Mouse (Mus musculus) small intestine, adult 2 months (tissue): ENCODE results near the gene Hoxa9. TPM values are rescaled to one million over a fixed set of nuclear protein-coding genes. Genes with fewer than 3 reads are reported as not detected.

Source experiments
- H3K27ac ChIP-seq: fragments of 200-500 bp; 2 replicates; pipeline ENCODE4 v1.5.1; 2012; ENCODE audit warnings: low read depth, low read length, control low read depth, inconsistent platforms; ENCODE audit not compliant: insufficient read depth
- H3K27me3 ChIP-seq: fragments of 200-500 bp; 2 replicates; pipeline ENCODE4 v1.6.1; 2012; ENCODE audit warnings: mild to moderate bottlenecking, moderate library complexity, low read length, inconsistent platforms; ENCODE audit not compliant: control insufficient read depth, insufficient read depth
- H3K36me3 ChIP-seq: fragments of 200-500 bp; 2 replicates; pipeline ENCODE4 v1.6.1; 2012; ENCODE audit warnings: mild to moderate bottlenecking, low read length, control low read depth, inconsistent platforms; ENCODE audit not compliant: control insufficient read depth, insufficient read depth
- H3K4me1 ChIP-seq: fragments of 200-500 bp; 2 replicates; pipeline ENCODE4 v1.6.1; 2012; ENCODE audit warnings: low read length, inconsistent platforms, mixed read lengths; ENCODE audit not compliant: control insufficient read depth, insufficient read depth, insufficient read length
- H3K4me3 ChIP-seq: fragments of 200-500 bp; 2 replicates; pipeline ENCODE4 v1.5.1; 2012; ENCODE audit warnings: low read depth, mild to moderate bottlenecking, control low read depth, inconsistent platforms, low read length, moderate library complexity
- CTCF ChIP-seq: fragments of 200-500 bp; IDR thresholded peaks from 2 replicates; pipeline ENCODE4 v1.5.1; 2012; ENCODE audit warnings: low read depth, mild to moderate bottlenecking, control low read depth, inconsistent platforms, low read length, moderate library complexity, mixed read lengths; ENCODE audit not compliant: insufficient replicate concordance, insufficient read length; ENCODE audit errors: extremely low read depth
- POLR2A ChIP-seq: fragments of 200-500 bp; IDR thresholded peaks from 2 replicates; pipeline ENCODE4 v1.6.1; 2012; ENCODE audit warnings: low read depth, mild to moderate bottlenecking, control low read depth, inconsistent platforms, low read length, moderate library complexity
- WGBS: fragments of 180-500 bp; shearing (Covaris S2); methylation state at CpG from one replicate; pipeline ENCODE4 v1.1.7; 2018; 5-methylcytosine and 5-hydroxymethylcytosine counted together
- polyA plus RNA-seq: library from polyadenylated mRNA; depleted of rRNA; stranded (reverse); fragments of >200 nt; gene quantifications from 2 replicates; pipeline ENCODE4 v1.2.3, GENCODE M21; 2012

The Hoxa9 gene
- polyA plus RNA-seq, 1 experiment: not detected

- peaks cover 88% of the 10 kb centered on the region for H3K27me3 ChIP-seq
- peaks cover 16% of the 10 kb centered on the region for H3K4me1 ChIP-seq
- peak overlapping the region; percentile 56 for H3K4me3 ChIP-seq
- 2% methylated on average over 25 of the region's 25 CpGs for WGBS
- H3K36me3 ChIP-seq: no peaks in the 10 kb centered on the region
- no peak overlapping the region for H3K27ac ChIP-seq
- TF ChIP-seq POLR2A (peak; percentile 44), CTCF (no peak)
Observed at GRCm38 (mm10) chr6:52217459-52217768, 13.5 kb downstream of the Hoxa9 start.

- H3K4me3 ChIP-seq: peak overlapping the region; percentile 56
- peaks cover 16% of the 10 kb centered on the region for H3K4me1 ChIP-seq
- H3K36me3 ChIP-seq: no peaks in the 10 kb centered on the region
- WGBS: 3% methylated on average over 60 of the region's 60 CpGs
- TF ChIP-seq CTCF (no peak), POLR2A (no peak)
- H3K27me3 ChIP-seq: peaks cover 88% of the 10 kb centered on the region
- H3K27ac ChIP-seq: no peak overlapping the region
Observed at GRCm38 (mm10) chr6:52216691-52217458, 14.0 kb downstream of the Hoxa9 start.

GRCm38 (mm10) chr6:52215771-52216535, 14.9 kb downstream of the Hoxa9 start:
- Histone ChIP-seq H3K4me3 (0 out of 2 replicates have a peak overlapping the region, but pooled peaks have one; percentile 12), H3K36me3 (no peaks in the 10 kb centered on the region), H3K4me1 (peaks cover 11% of the 10 kb centered on the region), H3K27ac (no peak overlapping the region), H3K27me3 (peaks cover 87% of the 10 kb centered on the region)
- 11% methylated on average over 30 of the region's 30 CpGs for WGBS
- TF ChIP-seq CTCF: no peak
- no peak for TF ChIP-seq POLR2A

- no peak overlapping the region for H3K27ac ChIP-seq
- no peak for TF ChIP-seq CTCF
- TF ChIP-seq POLR2A: no peak
- peaks cover 11% of the 10 kb centered on the region for H3K4me1 ChIP-seq
- peaks cover 84% of the 10 kb centered on the region for H3K27me3 ChIP-seq
- no peaks in the 10 kb centered on the region for H3K36me3 ChIP-seq
- WGBS: 35% methylated on average over 3 of the region's 3 CpGs
- no peak overlapping the region for H3K4me3 ChIP-seq
Observed at GRCm38 (mm10) chr6:52215070-52215469, 15.8 kb downstream of the Hoxa9 start.

- H3K4me3 ChIP-seq: no peak overlapping the region
Observed at GRCm38 (mm10) chr6:52214271-52214670, 16.6 kb downstream of the Hoxa9 start.

GRCm38 (mm10) chr6:52213119-52213986, 17.5 kb downstream of the Hoxa9 start, which contains the start of the genes Hoxa3 and Gm28308:
Gene Hoxa3 (minus strand): TSS chr6:52213336.
Gene Gm28308 (minus strand): TSS chr6:52213339.
- Histone ChIP-seq H3K4me3 (peak within 1 kb of the TSS; percentile 63), H3K27me3 (peaks cover 86% of the 10 kb centered on the region), H3K36me3 (no peaks in the 10 kb centered on the region), H3K4me1 (peaks cover 11% of the 10 kb centered on the region), H3K27ac (peak within 1 kb of the TSS; percentile 64)
- TF ChIP-seq POLR2A: no peak
- TF ChIP-seq CTCF: no peak
- 12% methylated on average over 38 of the region's 38 CpGs for WGBS

More at GRCm38 (mm10) chr6:52214271-52214670, 16.6 kb downstream of the Hoxa9 start:
- H3K4me1 ChIP-seq: peaks cover 11% of the 10 kb centered on the region
- 39% methylated on average over 5 of the region's 5 CpGs for WGBS
- peaks cover 85% of the 10 kb centered on the region for H3K27me3 ChIP-seq
- TF ChIP-seq CTCF: no peak
- no peak overlapping the region for H3K27ac ChIP-seq
- H3K36me3 ChIP-seq: no peaks in the 10 kb centered on the region
